Mouse (Mus musculus): ENCODE measurements around the gene Lce6a. TPM values are rescaled to one million over a fixed set of nuclear protein-coding genes. Genes with fewer than 3 reads are reported as not detected.

Lce6a gene
- polyA plus RNA-seq, 1 experiment from 2014 or later = not detected

DNA sequence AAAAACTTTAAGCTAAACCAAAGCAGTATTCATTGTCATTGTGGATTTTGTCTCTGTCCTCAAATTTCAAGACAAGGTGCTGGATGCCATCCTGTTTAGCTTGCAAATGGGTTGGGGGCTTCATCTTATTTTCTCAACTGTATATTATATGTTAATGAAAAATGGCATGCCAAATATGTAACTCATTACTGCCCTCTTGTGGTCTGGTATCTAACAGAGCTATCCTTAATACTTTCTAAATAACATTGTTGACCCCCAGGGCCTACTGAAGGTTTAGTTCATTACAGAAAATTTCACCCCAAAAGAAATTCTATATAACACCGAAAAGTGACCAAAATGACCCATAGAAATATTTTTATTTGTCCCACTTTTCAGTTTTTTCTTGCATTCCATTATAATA is 19.3 kb downstream of the Lce6a start:
- ATAC-seq = no peak
- WGBS = 70% methylated on average over 1 of the region's 1 CpGs
- no peak overlapping the region for H3K9ac ChIP-seq (ENCODE audit: low read depth, low read length)
- H3K4me1 ChIP-seq (ENCODE audit: control insufficient read depth, insufficient read depth, low read length) = no peaks in the 10 kb centered on the region
- H3K4me3 ChIP-seq (ENCODE audit: low read depth, low read length) = no peak overlapping the region
- H3K27ac ChIP-seq (ENCODE audit: low read length) = no peak overlapping the region
- H3K9me3 ChIP-seq (replicated peaks; ENCODE audit: control insufficient read depth, low read length, poor library complexity, severe bottlenecking) = 0 out of 2 replicates have a peak, but pooled peaks cover 4% of the 10 kb centered on the region
- no peaks in the 10 kb centered on the region for H3K36me3 ChIP-seq (ENCODE audit: control insufficient read depth, insufficient read depth, low read length)
- H3K27me3 ChIP-seq (ENCODE audit: control insufficient read depth, insufficient read depth, low read depth, low read length) = no peaks in the 10 kb centered on the region
- H3K4me2 ChIP-seq (ENCODE audit: low read length) = no peak overlapping the region

DNA sequence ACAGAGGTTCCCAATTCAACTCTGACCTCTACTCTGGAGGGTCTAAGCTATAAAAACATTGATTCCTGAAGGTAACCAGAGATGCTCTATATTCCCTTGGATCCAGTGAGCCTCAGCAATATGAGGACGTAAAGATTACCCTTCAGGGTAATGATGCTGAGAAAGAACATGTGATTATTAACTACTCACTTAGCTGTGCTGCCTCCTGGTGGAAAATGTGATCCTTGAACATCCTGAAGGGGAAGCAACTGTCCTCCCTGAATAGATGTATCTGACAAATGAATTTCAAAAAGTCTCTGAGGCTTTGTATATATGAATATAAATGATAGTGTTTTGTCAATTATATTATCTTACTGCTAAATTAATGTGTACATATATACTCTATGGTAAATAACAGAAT is 21.0 kb downstream of the Lce6a start:
- 55% methylated on average over 1 of the region's 1 CpGs for WGBS
- H3K27ac ChIP-seq (ENCODE audit: low read length) = no peak overlapping the region
- H3K4me3 ChIP-seq (ENCODE audit: low read depth, low read length) = no peak overlapping the region
- no peak overlapping the region for H3K9ac ChIP-seq (ENCODE audit: low read depth, low read length)
- no peaks in the 10 kb centered on the region for H3K27me3 ChIP-seq (ENCODE audit: control insufficient read depth, insufficient read depth, low read depth, low read length)
- no peaks in the 10 kb centered on the region for H3K4me1 ChIP-seq (ENCODE audit: control insufficient read depth, insufficient read depth, low read length)
- H3K4me2 ChIP-seq (ENCODE audit: low read length) = no peak overlapping the region
- H3K36me3 ChIP-seq (ENCODE audit: control insufficient read depth, insufficient read depth, low read length) = no peaks in the 10 kb centered on the region
- no peak for ATAC-seq
- H3K9me3 ChIP-seq (replicated peaks; ENCODE audit: control insufficient read depth, low read length, poor library complexity, severe bottlenecking) = 0 out of 2 replicates have a peak, but pooled peaks cover 4% of the 10 kb centered on the region

- 0 out of 2 replicates have a peak, but pooled peaks cover 4% of the 10 kb centered on the region for H3K9me3 ChIP-seq (replicated peaks; ENCODE audit: control insufficient read depth, low read length, poor library complexity, severe bottlenecking)
- H3K4me1 ChIP-seq (ENCODE audit: control insufficient read depth, insufficient read depth, low read length) = no peaks in the 10 kb centered on the region
- no peaks in the 10 kb centered on the region for H3K27me3 ChIP-seq (ENCODE audit: control insufficient read depth, insufficient read depth, low read depth, low read length)
- H3K27ac ChIP-seq (ENCODE audit: low read length) = no peak overlapping the region
- H3K4me2 ChIP-seq (ENCODE audit: low read length) = no peak overlapping the region
- ATAC-seq = no peak
- no peak overlapping the region for H3K9ac ChIP-seq (ENCODE audit: low read depth, low read length)
- no peaks in the 10 kb centered on the region for H3K36me3 ChIP-seq (ENCODE audit: control insufficient read depth, insufficient read depth, low read length)
- no peak overlapping the region for H3K4me3 ChIP-seq (ENCODE audit: low read depth, low read length)
Measured at GRCm38 (mm10) chr3:92599973-92600372, 21.5 kb downstream of the Lce6a start.

DNA sequence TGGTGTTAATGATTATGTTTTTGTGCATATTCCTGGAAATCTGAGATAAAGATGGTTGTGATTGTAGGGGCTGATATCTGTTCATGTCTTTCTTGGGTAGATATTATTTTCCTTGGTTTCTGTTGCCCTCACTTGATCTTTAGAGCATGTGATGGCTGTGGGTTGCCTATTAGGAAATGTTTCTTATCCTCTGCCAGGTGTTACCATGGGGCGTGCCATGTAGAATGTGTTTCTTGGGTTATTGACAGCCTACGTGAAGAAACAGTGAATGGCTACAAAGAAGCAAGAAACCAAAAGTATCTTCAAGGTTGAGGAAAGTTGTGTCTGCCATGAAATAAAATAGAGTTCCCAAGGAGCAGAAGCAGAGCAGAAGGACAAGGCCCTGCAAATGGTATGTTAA is 23.0 kb downstream of the Lce6a start:
- Histone ChIP-seq H3K27me3 (ENCODE audit: control insufficient read depth, insufficient read depth, low read depth, low read length) (no peaks in the 10 kb centered on the region), H3K4me3 (ENCODE audit: low read depth, low read length) (no peak overlapping the region), H3K4me1 (ENCODE audit: control insufficient read depth, insufficient read depth, low read length) (no peaks in the 10 kb centered on the region), H3K27ac (ENCODE audit: low read length) (no peak overlapping the region), H3K9ac (ENCODE audit: low read depth, low read length) (no peak overlapping the region), H3K4me2 (ENCODE audit: low read length) (no peak overlapping the region), H3K36me3 (ENCODE audit: control insufficient read depth, insufficient read depth, low read length) (no peaks in the 10 kb centered on the region), H3K9me3 (replicated peaks; ENCODE audit: control insufficient read depth, low read length, poor library complexity, severe bottlenecking) (0 out of 2 replicates have a peak, but pooled peaks cover 4% of the 10 kb centered on the region)
- WGBS = 94% methylated on average over 2 of the region's 2 CpGs
- ATAC-seq = no peak

GRCm38 (mm10) chr3:92588858-92589257 is 32.6 kb downstream of the Lce6a start, which contains the start of gene Smcp:
TSS of gene Smcp (minus strand) at chr3:92588997.
- no peak for ATAC-seq
- 79% methylated on average over 1 of the region's 1 CpGs for WGBS

GRCm38 (mm10) chr3:92587190-92587589 is 34.3 kb downstream of the Lce6a start:
- H3K27me3 ChIP-seq (ENCODE audit: control insufficient read depth, insufficient read depth, low read depth, low read length) = no peaks in the 10 kb centered on the region
- no peaks in the 10 kb centered on the region for H3K36me3 ChIP-seq (ENCODE audit: control insufficient read depth, insufficient read depth, low read length)
- no peak overlapping the region for H3K9ac ChIP-seq (ENCODE audit: low read depth, low read length)
- H3K4me1 ChIP-seq (ENCODE audit: control insufficient read depth, insufficient read depth, low read length) = no peaks in the 10 kb centered on the region
- H3K4me3 ChIP-seq (ENCODE audit: low read depth, low read length) = no peak overlapping the region
- 88% methylated on average over 3 of the region's 3 CpGs for WGBS
- no peaks in the 10 kb centered on the region for H3K9me3 ChIP-seq (replicated peaks; ENCODE audit: control insufficient read depth, low read length, poor library complexity, severe bottlenecking)
- ATAC-seq = no peak
- no peak overlapping the region for H3K27ac ChIP-seq (ENCODE audit: low read length)
- H3K4me2 ChIP-seq (ENCODE audit: low read length) = no peak overlapping the region

More at GRCm38 (mm10) chr3:92588858-92589257, 32.6 kb downstream of the Lce6a start, which contains the start of gene Smcp:
- no peak within 1 kb of the TSS for H3K27ac ChIP-seq (ENCODE audit: low read length)
- H3K9me3 ChIP-seq (replicated peaks; ENCODE audit: control insufficient read depth, low read length, poor library complexity, severe bottlenecking) = no peaks in the 10 kb centered on the region
- no peak within 1 kb of the TSS for H3K9ac ChIP-seq (ENCODE audit: low read depth, low read length)
- H3K4me1 ChIP-seq (ENCODE audit: control insufficient read depth, insufficient read depth, low read length) = no peaks in the 10 kb centered on the region
- no peak within 1 kb of the TSS for H3K4me3 ChIP-seq (ENCODE audit: low read depth, low read length)
- no peaks in the 10 kb centered on the region for H3K36me3 ChIP-seq (ENCODE audit: control insufficient read depth, insufficient read depth, low read length)
- H3K4me2 ChIP-seq (ENCODE audit: low read length) = no peak within 1 kb of the TSS
- H3K27me3 ChIP-seq (ENCODE audit: control insufficient read depth, insufficient read depth, low read depth, low read length) = no peaks in the 10 kb centered on the region

- Histone ChIP-seq H3K4me2 (ENCODE audit: low read length) (no peak overlapping the region), H3K27ac (ENCODE audit: low read length) (no peak overlapping the region), H3K4me1 (ENCODE audit: control insufficient read depth, insufficient read depth, low read length) (no peaks in the 10 kb centered on the region), H3K27me3 (ENCODE audit: control insufficient read depth, insufficient read depth, low read depth, low read length) (no peaks in the 10 kb centered on the region), H3K9me3 (replicated peaks; ENCODE audit: control insufficient read depth, low read length, poor library complexity, severe bottlenecking) (no peaks in the 10 kb centered on the region), H3K36me3 (ENCODE audit: control insufficient read depth, insufficient read depth, low read length) (no peaks in the 10 kb centered on the region), H3K4me3 (ENCODE audit: low read depth, low read length) (no peak overlapping the region), H3K9ac (ENCODE audit: low read depth, low read length) (no peak overlapping the region)
- no peak for ATAC-seq
- WGBS = 80% methylated on average over 1 of the region's 1 CpGs
Measured at GRCm38 (mm10) chr3:92585055-92585454, 36.4 kb downstream of the Lce6a start.

GRCm38 (mm10) chr3:92583164-92583826 is 38.2 kb downstream of the Lce6a start:
- peak; percentile 81 for ATAC-seq
- Histone ChIP-seq H3K9ac (ENCODE audit: low read depth, low read length) (no peak overlapping the region), H3K27ac (ENCODE audit: low read length) (no peak overlapping the region), H3K4me1 (ENCODE audit: control insufficient read depth, insufficient read depth, low read length) (no peaks in the 10 kb centered on the region), H3K36me3 (ENCODE audit: control insufficient read depth, insufficient read depth, low read length) (no peaks in the 10 kb centered on the region), H3K27me3 (ENCODE audit: control insufficient read depth, insufficient read depth, low read depth, low read length) (no peaks in the 10 kb centered on the region), H3K4me3 (ENCODE audit: low read depth, low read length) (no peak overlapping the region), H3K4me2 (ENCODE audit: low read length) (no peak overlapping the region), H3K9me3 (replicated peaks; ENCODE audit: control insufficient read depth, low read length, poor library complexity, severe bottlenecking) (no peaks in the 10 kb centered on the region)
- 39% methylated on average over 3 of the region's 3 CpGs for WGBS

GRCm38 (mm10) chr3:92579508-92579907 is 42.0 kb downstream of the Lce6a start:
- H3K27ac ChIP-seq (ENCODE audit: low read length) = no peak overlapping the region
- 62% methylated on average over 1 of the region's 1 CpGs for WGBS
- H3K4me1 ChIP-seq (ENCODE audit: control insufficient read depth, insufficient read depth, low read length) = no peaks in the 10 kb centered on the region
- ATAC-seq = no peak
- no peak overlapping the region for H3K4me2 ChIP-seq (ENCODE audit: low read length)
- H3K9ac ChIP-seq (ENCODE audit: low read depth, low read length) = no peak overlapping the region
- H3K9me3 ChIP-seq (replicated peaks; ENCODE audit: control insufficient read depth, low read length, poor library complexity, severe bottlenecking) = no peaks in the 10 kb centered on the region
- H3K4me3 ChIP-seq (ENCODE audit: low read depth, low read length) = no peak overlapping the region
- no peaks in the 10 kb centered on the region for H3K36me3 ChIP-seq (ENCODE audit: control insufficient read depth, insufficient read depth, low read length)
- no peaks in the 10 kb centered on the region for H3K27me3 ChIP-seq (ENCODE audit: control insufficient read depth, insufficient read depth, low read depth, low read length)

All from midbrain, embryonic 16.5 days (tissue).